Mouse (Mus musculus) embryonic facial prominence, embryonic 15.5 days (tissue): ENCODE data around the gene Gpr107. TPM values are rescaled to one million over a fixed set of nuclear protein-coding genes. Genes with fewer than 3 reads are reported as not detected.

Experiments
- ATAC-seq: fragments of 200-750 bp; cut with Nextera tagmentation; 2 replicates; pipeline ENCODE4 v1.8.0; 2017; ENCODE audit warnings: low read depth, moderate TSS enrichment; ENCODE audit not compliant: insufficient number of reproducible peaks, low FRiP score, low TSS enrichment
- H3K27ac ChIP-seq: fragments of 300-500 bp; sonication (generic); replicated peaks from 2 replicates; pipeline ENCODE4 v1.5.1; 2015; ENCODE audit warnings: mild to moderate bottlenecking, inconsistent platforms
- H3K27me3 ChIP-seq: fragments of 300-500 bp; sonication (generic); 2 replicates; pipeline ENCODE4 v1.6.1; 2015; ENCODE audit warnings: inconsistent platforms
- H3K36me3 ChIP-seq: fragments of 300-500 bp; sonication (generic); 2 replicates; pipeline ENCODE4 v1.6.1; 2015; ENCODE audit warnings: mild to moderate bottlenecking, inconsistent platforms
- H3K4me1 ChIP-seq: fragments of 300-500 bp; sonication (generic); 2 replicates; pipeline ENCODE4 v1.6.1; 2015; ENCODE audit warnings: inconsistent platforms
- H3K4me2 ChIP-seq: fragments of 300-500 bp; sonication (generic); replicated peaks from 2 replicates; pipeline ENCODE4 v1.6.1; 2015; ENCODE audit warnings: mild to moderate bottlenecking, inconsistent platforms
- H3K4me3 ChIP-seq: fragments of 300-500 bp; sonication (generic); replicated peaks from 2 replicates; pipeline ENCODE4 v1.5.1; 2015; ENCODE audit warnings: mild to moderate bottlenecking, inconsistent platforms
- H3K9ac ChIP-seq: fragments of 300-500 bp; sonication (generic); 2 replicates; pipeline ENCODE4 v1.6.1; 2015; ENCODE audit warnings: inconsistent platforms
- H3K9me3 ChIP-seq: fragments of 300-500 bp; sonication (generic); replicated peaks from 2 replicates; pipeline ENCODE4 v1.6.1; 2016; ENCODE audit warnings: inconsistent platforms
- WGBS: fragments of 180-500 bp; shearing (Covaris S2); methylation state at CpG from one replicate; pipeline ENCODE4 v1.1.7; 2015; 5-methylcytosine and 5-hydroxymethylcytosine counted together
- polyA plus RNA-seq: library from polyadenylated mRNA; unstranded; fragments of >200 nt; fragmentation: Nextera tagmentation; extraction: Ambion mirVana; gene quantifications from 2 replicates; pipeline ENCODE4 v1.2.1, GENCODE M21; 2015

Gpr107 gene
- polyA plus RNA-seq, 1 experiment from 2014 or later, result 40.6 TPM

DNA sequence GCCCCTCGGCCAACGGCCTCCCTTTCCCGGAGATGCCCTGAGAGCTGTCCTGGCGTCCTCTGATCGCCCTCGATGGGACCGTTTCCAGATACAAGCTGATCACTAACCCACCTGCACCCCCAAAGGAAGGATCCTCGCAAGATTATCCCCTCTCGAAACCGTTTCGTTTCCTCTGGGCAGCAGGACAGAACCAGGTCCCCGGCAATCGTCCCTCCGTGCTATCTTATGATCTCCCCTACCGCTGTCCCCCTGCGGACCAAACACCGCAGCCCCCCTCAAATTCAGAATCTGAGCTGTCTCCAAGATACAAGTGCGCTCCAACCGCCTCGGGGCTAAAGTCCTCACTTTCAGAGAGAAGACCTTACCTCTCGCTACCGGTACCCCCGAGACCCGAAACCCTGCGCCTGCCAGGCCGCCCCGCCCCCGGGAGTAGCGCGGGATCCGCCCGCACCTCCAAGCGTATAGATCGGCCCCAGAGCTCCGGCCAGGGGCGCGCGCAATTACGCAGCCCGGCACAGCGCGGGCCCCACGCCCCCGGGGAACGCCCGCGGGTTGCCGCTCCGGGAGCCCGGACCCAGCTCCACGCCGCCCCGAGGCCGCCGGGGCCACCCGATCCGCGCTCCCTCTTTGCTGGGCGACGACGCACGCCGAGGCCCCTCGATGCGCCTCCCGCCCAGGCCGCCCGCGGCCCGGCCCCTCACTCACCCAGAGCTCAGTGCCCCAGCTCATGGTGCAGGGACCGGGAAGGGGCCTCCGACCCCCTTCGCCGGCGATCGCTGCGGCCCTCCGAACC lies 10.8 kb upstream of the Gpr107 start:
- under 1% methylated on average over 75 of the region's 78 CpGs for WGBS
- Histone ChIP-seq H3K9ac (peak overlapping the region; percentile 96), H3K4me1 (peaks cover 46% of the 10 kb centered on the region), H3K27me3 (no peaks in the 10 kb centered on the region), H3K36me3 (peaks cover 4% of the 10 kb centered on the region), H3K9me3 (no peaks in the 10 kb centered on the region), H3K27ac (peak overlapping the region; percentile 94), H3K4me2 (peak overlapping the region; percentile 89), H3K4me3 (peak overlapping the region; percentile 97)
- peak; percentile 58 for ATAC-seq

DNA sequence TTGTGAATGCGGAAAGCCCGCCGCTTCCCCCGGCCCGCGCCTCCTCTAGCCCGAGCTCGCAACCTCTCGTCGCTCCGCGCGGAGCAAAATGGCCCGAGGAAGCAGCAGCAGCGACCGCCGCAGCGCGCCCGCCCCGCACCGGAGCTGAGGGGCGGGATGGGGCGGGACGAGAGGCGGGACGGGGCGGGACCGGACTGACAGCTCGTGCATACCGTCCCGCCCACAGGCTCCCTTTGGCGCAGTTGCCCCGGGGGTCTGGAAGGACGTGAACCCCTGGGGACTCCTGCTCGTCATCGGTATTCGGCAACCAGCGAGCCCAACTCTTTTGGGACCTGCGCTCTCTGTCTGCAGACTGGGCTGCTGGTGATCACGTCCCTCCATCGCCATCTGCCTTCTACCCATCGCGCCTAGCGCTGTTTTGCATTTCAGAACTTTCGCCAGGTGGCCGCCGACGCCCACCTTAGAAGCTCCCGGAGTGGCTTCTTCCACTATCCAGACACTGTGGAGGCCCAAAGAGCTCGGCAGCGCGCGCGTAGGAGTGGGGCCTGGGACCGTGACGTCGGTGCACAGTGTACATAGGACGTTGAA lies 10.2 kb upstream of the Gpr107 start, which contains the start of gene Fnbp1:
Fnbp1 (minus strand) TSS at position 142 of the 588 bp plus-strand sequence.
- Histone ChIP-seq H3K27me3 (no peaks in the 10 kb centered on the region), H3K4me3 (peak within 1 kb of the TSS; percentile 97), H3K9me3 (no peaks in the 10 kb centered on the region), H3K36me3 (peaks cover 8% of the 10 kb centered on the region), H3K4me1 (peaks cover 43% of the 10 kb centered on the region), H3K4me2 (peak within 1 kb of the TSS; percentile 89), H3K27ac (peak within 1 kb of the TSS; percentile 94), H3K9ac (peak within 1 kb of the TSS; percentile 96)
- under 1% methylated on average over 59 of the region's 59 CpGs for WGBS
- peak; percentile 90 for ATAC-seq

- H3K9ac ChIP-seq, result peak overlapping the region; percentile 96; the same call in 1 of the 2 replicates
- no peaks in the 10 kb centered on the region for H3K9me3 ChIP-seq
- peaks cover 37% of the 10 kb centered on the region for H3K4me1 ChIP-seq
- no peak for ATAC-seq
- H3K4me3 ChIP-seq, result peak overlapping the region; percentile 97
- H3K4me2 ChIP-seq, result peak overlapping the region; percentile 89
- peaks cover 11% of the 10 kb centered on the region for H3K36me3 ChIP-seq
- WGBS, result 30% methylated on average over 3 of the region's 3 CpGs
- peak overlapping the region; percentile 94 for H3K27ac ChIP-seq
- H3K27me3 ChIP-seq, result no peaks in the 10 kb centered on the region
Measured at GRCm38 (mm10) chr2:31142505-31142904, 9.6 kb upstream of the Gpr107 start.

- H3K36me3 ChIP-seq, result peaks cover 11% of the 10 kb centered on the region
- no peak overlapping the region for H3K4me2 ChIP-seq
- H3K9ac ChIP-seq, result no peak overlapping the region
- no peak for ATAC-seq
- no peak overlapping the region for H3K27ac ChIP-seq
- WGBS, result 78% methylated on average over 6 of the region's 6 CpGs
- peaks cover 35% of the 10 kb centered on the region for H3K4me1 ChIP-seq
- no peaks in the 10 kb centered on the region for H3K27me3 ChIP-seq
- no peak overlapping the region for H3K4me3 ChIP-seq
- no peaks in the 10 kb centered on the region for H3K9me3 ChIP-seq
Measured at GRCm38 (mm10) chr2:31143326-31143725, 8.8 kb upstream of the Gpr107 start.

GRCm38 (mm10) chr2:31143768-31144695 lies 8.1 kb upstream of the Gpr107 start:
- Histone ChIP-seq H3K4me3 (no peak overlapping the region), H3K4me1 (peaks cover 30% of the 10 kb centered on the region), H3K27ac (no peak overlapping the region), H3K27me3 (no peaks in the 10 kb centered on the region), H3K4me2 (no peak overlapping the region), H3K9ac (no peak overlapping the region), H3K9me3 (no peaks in the 10 kb centered on the region), H3K36me3 (peaks cover 13% of the 10 kb centered on the region)
- WGBS, result 80% methylated on average over 16 of the region's 16 CpGs
- ATAC-seq, result no peak

- Histone ChIP-seq H3K27ac (no peak overlapping the region), H3K9me3 (no peaks in the 10 kb centered on the region), H3K9ac (no peak overlapping the region), H3K4me1 (peaks cover 28% of the 10 kb centered on the region), H3K4me3 (no peak overlapping the region), H3K4me2 (no peak overlapping the region), H3K36me3 (peaks cover 21% of the 10 kb centered on the region), H3K27me3 (no peaks in the 10 kb centered on the region)
- ATAC-seq, result no peak
- 61% methylated on average over 1 of the region's 1 CpGs for WGBS
Measured at GRCm38 (mm10) chr2:31144901-31145300, 7.2 kb upstream of the Gpr107 start.

DNA sequence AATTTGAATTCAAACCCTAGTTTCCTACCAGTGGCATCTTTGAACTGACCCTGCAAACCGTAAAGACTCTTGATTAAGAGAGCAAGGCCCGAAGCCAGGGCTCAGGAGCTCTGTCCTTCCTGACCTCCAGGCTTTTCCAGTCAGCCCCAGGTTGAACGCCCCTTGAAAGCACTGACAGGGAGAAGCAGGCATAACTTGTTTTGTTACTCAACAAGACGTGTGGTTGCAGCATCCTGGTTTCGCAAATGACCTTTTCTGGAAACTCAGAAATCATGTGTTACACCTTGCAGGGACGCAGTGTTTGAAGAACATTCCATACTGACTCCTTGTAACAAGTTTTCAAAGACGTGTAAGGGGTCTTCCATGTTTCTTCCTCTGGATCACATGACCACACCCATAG lies 5.1 kb upstream of the Gpr107 start:
- Histone ChIP-seq H3K4me3 (no peak overlapping the region), H3K36me3 (peaks cover 28% of the 10 kb centered on the region), H3K9me3 (no peaks in the 10 kb centered on the region), H3K4me2 (no peak overlapping the region), H3K9ac (no peak overlapping the region), H3K27ac (no peak overlapping the region), H3K27me3 (no peaks in the 10 kb centered on the region), H3K4me1 (peaks cover 25% of the 10 kb centered on the region)
- WGBS, result 76% methylated on average over 7 of the region's 7 CpGs
- no peak for ATAC-seq

DNA sequence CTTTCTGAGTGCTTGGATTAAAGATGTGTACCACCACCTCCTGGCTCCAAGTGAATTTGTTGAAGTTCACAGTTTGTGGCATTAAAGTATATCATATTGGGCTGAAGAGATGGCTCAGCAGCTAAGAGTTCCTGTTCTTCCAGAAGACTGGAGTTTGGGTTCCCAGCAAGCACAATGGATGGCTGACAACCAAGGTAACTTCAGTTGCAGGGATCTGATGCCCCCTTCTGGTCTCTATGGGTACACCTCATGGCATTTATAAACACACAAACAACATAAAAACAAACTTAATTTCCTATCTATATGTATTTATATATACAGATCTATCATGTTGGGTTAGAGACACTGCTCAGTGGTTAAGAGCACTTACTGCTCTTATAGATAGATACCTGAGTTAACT lies 1.4 kb upstream of the Gpr107 start:
- no peak overlapping the region for H3K9ac ChIP-seq
- no peak for ATAC-seq
- H3K36me3 ChIP-seq, result peaks cover 28% of the 10 kb centered on the region
- no peaks in the 10 kb centered on the region for H3K9me3 ChIP-seq
- H3K4me2 ChIP-seq, result 0 out of 2 replicates have a peak overlapping the region, but pooled peaks have one; percentile 64
- no peak overlapping the region for H3K4me3 ChIP-seq
- H3K27ac ChIP-seq, result no peak overlapping the region
- peaks cover 23% of the 10 kb centered on the region for H3K4me1 ChIP-seq
- no peaks in the 10 kb centered on the region for H3K27me3 ChIP-seq

DNA sequence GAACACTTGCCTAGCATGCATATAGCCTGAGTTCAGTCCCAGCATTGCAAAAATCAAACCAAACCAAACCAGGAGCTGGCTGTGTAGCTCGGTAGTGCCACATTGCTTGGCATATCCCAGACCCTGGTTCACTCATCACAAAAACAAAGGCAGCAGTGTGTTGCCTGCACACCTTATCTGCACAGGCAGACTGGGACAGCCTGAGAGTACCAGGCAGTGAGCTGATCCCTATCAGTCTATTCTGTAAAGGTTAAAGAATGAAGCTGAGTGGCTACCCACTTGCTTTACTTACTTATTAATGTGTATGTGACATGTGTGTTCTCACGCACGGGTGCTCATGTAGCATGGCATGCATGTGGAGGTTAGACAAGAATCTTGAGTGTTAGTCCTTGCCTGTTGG lies 4.7 kb downstream of the Gpr107 start:
- H3K27me3 ChIP-seq, result no peaks in the 10 kb centered on the region
- no peaks in the 10 kb centered on the region for H3K9me3 ChIP-seq
- no peak overlapping the region for H3K27ac ChIP-seq
- no peak overlapping the region for H3K4me2 ChIP-seq
- no peak overlapping the region for H3K9ac ChIP-seq
- H3K4me1 ChIP-seq, result peaks cover 15% of the 10 kb centered on the region
- no peak overlapping the region for H3K4me3 ChIP-seq
- 89% methylated on average over 3 of the region's 3 CpGs for WGBS
- no peak for ATAC-seq
- H3K36me3 ChIP-seq, result no peaks in the 10 kb centered on the region; the same call in 1 of the 2 replicates

DNA sequence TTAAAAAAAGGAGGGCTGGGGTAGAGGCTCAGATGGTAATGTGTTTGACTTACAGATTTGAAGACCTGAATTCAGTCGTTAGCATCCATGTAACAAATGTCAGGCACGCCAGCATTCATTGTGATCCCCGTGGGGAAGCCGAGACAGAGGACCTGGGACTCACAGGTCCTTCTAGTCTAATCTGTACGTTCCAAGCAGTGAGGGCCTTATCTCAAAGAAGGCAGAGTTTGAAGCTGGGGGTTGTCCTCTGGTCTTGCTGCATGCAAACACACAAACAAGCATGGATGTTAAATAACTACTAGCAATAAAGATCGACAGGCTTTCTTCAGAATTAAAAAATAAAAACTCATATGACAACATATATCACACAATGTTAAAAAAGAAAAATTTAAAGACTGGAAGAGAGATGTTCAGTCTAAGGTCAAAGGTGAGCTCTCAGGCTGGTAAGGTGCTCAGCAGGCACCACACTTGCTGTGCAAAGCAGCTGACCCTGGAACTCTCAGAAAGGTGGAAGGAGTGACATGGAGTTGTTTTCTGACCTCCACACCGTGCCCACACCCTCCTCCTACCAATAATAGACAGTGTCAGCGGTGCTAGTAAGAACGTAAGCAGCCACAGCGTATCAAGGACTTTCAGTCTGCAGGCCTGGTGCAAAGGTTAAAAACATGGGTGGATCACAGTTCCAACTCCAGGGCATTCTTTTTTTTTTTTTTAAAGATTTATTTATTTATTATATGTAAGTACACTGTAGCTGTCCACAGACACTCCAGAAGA lies 8.2 kb downstream of the Gpr107 start:
- 88% methylated on average over 10 of the region's 10 CpGs for WGBS
- Histone ChIP-seq H3K36me3 (no peaks in the 10 kb centered on the region; the same call in 1 of the 2 replicates), H3K9me3 (no peaks in the 10 kb centered on the region), H3K27ac (no peak overlapping the region), H3K9ac (no peak overlapping the region), H3K4me1 (peaks cover 20% of the 10 kb centered on the region), H3K27me3 (no peaks in the 10 kb centered on the region), H3K4me2 (no peak overlapping the region), H3K4me3 (no peak overlapping the region)
- no peak for ATAC-seq
